Mouse (Mus musculus) adrenal gland, postnatal 0 days (tissue): Measurements from ENCODE around the gene Kif6. TPM values are rescaled to one million over a fixed set of nuclear protein-coding genes. Genes with fewer than 3 reads are reported as not detected.

Experiments used
- polyA plus RNA-seq: library from polyadenylated mRNA; unstranded; fragments of >200 nt; fragmentation: Nextera tagmentation; extraction: Ambion mirVana; gene quantifications from 2 replicates; pipeline ENCODE4 v1.2.1, GENCODE M21; 2015

The Kif6 gene
- 0.84 and 0.90 TPM in 2 replicates for polyA plus RNA-seq

DNA sequence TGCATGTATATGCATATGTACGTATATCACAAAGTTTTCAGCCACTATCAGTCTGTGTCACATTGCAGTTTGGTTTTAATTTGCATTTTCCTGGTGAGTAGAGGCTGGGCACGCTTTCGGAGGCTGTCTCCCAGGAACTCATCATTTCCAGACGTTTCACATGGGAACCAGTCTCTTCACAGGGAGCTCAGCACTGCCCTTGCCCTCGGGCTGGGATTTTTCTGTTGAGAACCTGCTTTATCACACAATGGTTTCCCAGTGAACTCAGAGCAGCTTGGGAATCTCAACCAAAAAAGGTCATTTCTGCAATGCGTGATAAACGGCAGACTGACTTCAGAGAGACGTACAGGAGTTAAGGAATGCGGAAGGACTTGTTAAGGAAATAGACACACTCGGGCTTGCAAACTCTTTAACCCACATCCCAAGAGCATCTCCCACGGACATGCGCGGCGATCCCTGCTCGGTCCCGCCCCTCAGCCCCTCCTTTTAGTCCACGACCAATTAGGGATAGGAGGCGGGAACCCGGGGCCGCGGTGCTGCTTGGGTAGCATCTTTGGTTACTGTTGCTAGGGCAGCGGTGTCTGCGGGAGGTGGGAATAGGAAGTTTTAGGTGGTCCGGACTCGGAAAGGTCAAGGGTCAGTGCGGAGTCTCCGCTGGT, at the start of gene Kif6:
Kif6 (plus strand) TSS at position 560 of the 659 bp plus-strand sequence.

Other genes with a start within 250 kb of the Kif6 start
- gene Mocs1, start 186.8 kb upstream of the Kif6 start, polyA plus RNA-seq = 9.4 and 12.4 TPM in 2 replicates
- 4.8 and 5.3 TPM in 2 replicates for gene Daam2, start 50.8 kb upstream of the Kif6 start, polyA plus RNA-seq